Comparison of ENCODE assay signal across 28 mouse cellular contexts in genomic region chr3:127850776-127851646, GRCm38 (mm10). TPM values are rescaled to one million over a fixed set of nuclear protein-coding genes. Genes with fewer than 3 reads are reported as not detected.
DNase-seq lines count a peak whose midpoint lies in the region; ATAC-seq lines count a peak whose summit lies in the region.
"Had no signal": no experiment of that assay in that cellular context is flagged by ENCODE, and none has a peak within 500 bp of the region (broad histone marks: within the 10 kb centered on the region; RNA-seq: fewer than 3 reads in every experiment).

No protein-coding gene starts in this region.

- no peak overlapping the region for H3K4me3 ChIP-seq in intestine, embryonic 16.5 days (ENCODE audit: low read length)
- H3K4me3 ChIP-seq in liver, embryonic 16.5 days (ENCODE audit: low read depth, low read length) = no peak overlapping the region
- H3K4me3 ChIP-seq in hindbrain, embryonic 14.5 days (replicated peaks; ENCODE audit: low read length) = no peak overlapping the region
- H3K4me3 ChIP-seq: embryonic facial prominence, embryonic 10.5 days; embryonic facial prominence, embryonic 15.5 days; forebrain, embryonic 12.5 days; heart, embryonic 12.5 days; hindbrain, embryonic 13.5 days; midbrain, embryonic 15.5 days had no signal

- 46% methylated on average over 9 of the region's 9 CpGs for WGBS in intestine, embryonic 16.5 days
- 63% methylated on average over 9 of the region's 9 CpGs for WGBS in liver, embryonic 16.5 days (ENCODE audit: insufficient replicate concordance)
- 58% methylated on average over 9 of the region's 9 CpGs for WGBS in hindbrain, embryonic 14.5 days

- peak; percentile 87 for ATAC-seq in intestine, embryonic 16.5 days
- no peak for ATAC-seq in liver, embryonic 16.5 days (ENCODE audit: low read depth)
- no peak for ATAC-seq in megakaryocyte progenitor cell, adult 5-6 weeks (replicated peaks; ENCODE audit: poor library complexity)
- ATAC-seq in hindbrain, embryonic 14.5 days (ENCODE audit: low FRiP score) = no peak
- ATAC-seq: forebrain, postnatal 0 days; midbrain, embryonic 15.5 days had no signal

- peak; percentile 14 for DNase-seq in testis, postnatal 10 days (ENCODE audit: low spot score)
- no peak for DNase-seq in testis, postnatal 14 days (ENCODE audit: low spot score)
- peak; percentile 52 for DNase-seq in yolk sac, embryonic 10.5 days (ENCODE audit: low spot score)
- no peak for DNase-seq in c-Kit-positive CD71-positive TER-119-positive erythroid progenitor cells, embryonic 14.5 days (ENCODE audit: low spot score)
- no peak for DNase-seq in hindbrain, embryonic 14.5 days (ENCODE audit: low spot score)
- DNase-seq: adrenal gland, adult 8-10 months; B cell, adult 2 months; cerebellum, adult 8-10 months; cerebellum, postnatal 25 days; forebrain, postnatal 0 days; gastrocnemius, postnatal 14 days; heart, adult 18-20 months; heart, postnatal 4 days; kidney, adult 8-10 months; kidney, postnatal 4 days; layer of hippocampus, postnatal 36 days; lung, postnatal 10 days had no signal

- H3K27me3 ChIP-seq in intestine, embryonic 16.5 days (replicated peaks; ENCODE audit: control insufficient read depth, insufficient read depth, low read length) = no peaks in the 10 kb centered on the region
- H3K27me3 ChIP-seq in liver, embryonic 16.5 days (ENCODE audit: control insufficient read depth, insufficient read depth, low read depth, low read length) = no peaks in the 10 kb centered on the region
- no peaks in the 10 kb centered on the region for H3K27me3 ChIP-seq in hindbrain, embryonic 14.5 days (ENCODE audit: control insufficient read depth, insufficient read depth, low read length)
- H3K27me3 ChIP-seq: embryonic facial prominence, embryonic 15.5 days; forebrain, embryonic 12.5 days; hindbrain, embryonic 13.5 days; midbrain, embryonic 15.5 days had no signal

- H3K4me1 ChIP-seq in intestine, embryonic 16.5 days (ENCODE audit: control insufficient read depth, insufficient read depth, low read length) = peaks cover 6% of the 10 kb centered on the region; the same call in 1 of the 2 replicates
- peaks cover 31% of the 10 kb centered on the region for H3K4me1 ChIP-seq in liver, embryonic 16.5 days (ENCODE audit: control insufficient read depth, low read depth, low read length)
- peaks cover 7% of the 10 kb centered on the region for H3K4me1 ChIP-seq in hindbrain, embryonic 14.5 days (replicated peaks; ENCODE audit: control insufficient read depth, insufficient read depth, low read length)
- H3K4me1 ChIP-seq: midbrain, embryonic 15.5 days had no signal

- H3K9ac ChIP-seq in intestine, embryonic 16.5 days (ENCODE audit: low read depth, low read length) = 0 out of 2 replicates have a peak overlapping the region, but pooled peaks have one; percentile 33
- no peak overlapping the region for H3K9ac ChIP-seq in liver, embryonic 16.5 days (ENCODE audit: low read depth, low read length)
- H3K9ac ChIP-seq in hindbrain, embryonic 14.5 days = no peak overlapping the region
- H3K9ac ChIP-seq: embryonic facial prominence, embryonic 15.5 days; forebrain, embryonic 12.5 days; forebrain, postnatal 0 days; heart, embryonic 12.5 days; hindbrain, embryonic 13.5 days; midbrain, embryonic 15.5 days had no signal

- peak overlapping the region; percentile 39; the same call in 1 of the 2 replicates for H3K4me2 ChIP-seq in intestine, embryonic 16.5 days (ENCODE audit: low read depth, low read length)
- H3K4me2 ChIP-seq in liver, embryonic 16.5 days (ENCODE audit: low read depth, low read length) = no peak overlapping the region
- H3K4me2 ChIP-seq in hindbrain, embryonic 14.5 days (replicated peaks) = no peak overlapping the region
- H3K4me2 ChIP-seq: embryonic facial prominence, embryonic 15.5 days; forebrain, embryonic 12.5 days; heart, embryonic 12.5 days; hindbrain, embryonic 13.5 days; midbrain, embryonic 15.5 days had no signal

- H3K9me3 ChIP-seq in intestine, embryonic 16.5 days (ENCODE audit: control insufficient read depth, low read length) = 0 out of 2 replicates have a peak, but pooled peaks cover 3% of the 10 kb centered on the region
- peaks cover 3% of the 10 kb centered on the region for H3K9me3 ChIP-seq in liver, embryonic 16.5 days (replicated peaks; ENCODE audit: control insufficient read depth, low read length)
- 0 out of 2 replicates have a peak, but pooled peaks cover 4% of the 10 kb centered on the region for H3K9me3 ChIP-seq in hindbrain, embryonic 14.5 days (ENCODE audit: control insufficient read depth, low read length)
- H3K9me3 ChIP-seq: embryonic facial prominence, embryonic 10.5 days; embryonic facial prominence, embryonic 15.5 days; forebrain, embryonic 12.5 days; hindbrain, embryonic 13.5 days; midbrain, embryonic 15.5 days had no signal

- H3K36me3 ChIP-seq in intestine, embryonic 16.5 days (ENCODE audit: control insufficient read depth, insufficient read depth, low read length) = no peaks in the 10 kb centered on the region
- H3K36me3 ChIP-seq in liver, embryonic 16.5 days (ENCODE audit: control insufficient read depth, insufficient read depth) = no peaks in the 10 kb centered on the region
- no peaks in the 10 kb centered on the region for H3K36me3 ChIP-seq in hindbrain, embryonic 14.5 days (replicated peaks; ENCODE audit: control insufficient read depth, insufficient read depth)
- H3K36me3 ChIP-seq: embryonic facial prominence, embryonic 10.5 days; embryonic facial prominence, embryonic 15.5 days; forebrain, embryonic 12.5 days; heart, embryonic 12.5 days; hindbrain, embryonic 13.5 days; midbrain, embryonic 15.5 days had no signal

- H3K27ac ChIP-seq in intestine, embryonic 16.5 days (ENCODE audit: low read length) = peak overlapping the region; percentile 93
- peak overlapping the region; percentile 55 for H3K27ac ChIP-seq in liver, embryonic 16.5 days (ENCODE audit: low read length)
- no peak overlapping the region for H3K27ac ChIP-seq in hindbrain, embryonic 14.5 days
- H3K27ac ChIP-seq: embryonic facial prominence, embryonic 10.5 days; embryonic facial prominence, embryonic 15.5 days; forebrain, embryonic 12.5 days; hindbrain, embryonic 13.5 days; kidney, postnatal 0 days; macrophage; midbrain, embryonic 15.5 days had no signal

RNA-seq across cellular contexts. Expression of gene Ap1ar, which starts 13.7 kb away (rescaled TPM):
- 87.4 and 101 TPM in 2 replicates for polyA plus RNA-seq in intestine, embryonic 16.5 days (2015; fragmentation: Nextera tagmentation; extraction: Ambion mirVana)
- polyA plus RNA-seq in liver, embryonic 16.5 days (2015; fragmentation: Nextera tagmentation; extraction: Ambion mirVana) = 13.1 and 15.4 TPM in 2 replicates
- 60.0 and 69.6 TPM in 2 replicates for total RNA-seq in megakaryocyte progenitor cell, adult 5-6 weeks (2015)
- total RNA-seq in megakaryocyte progenitor cell, adult 5-6 weeks (2017) = 56.3 and 71.7 TPM in 2 replicates
- polyA plus RNA-seq in hindbrain, embryonic 14.5 days (2014; fragmentation: Nextera tagmentation; extraction: Ambion mirVana) = 100.0 and 102 TPM in 2 replicates

RNA-seq across cellular contexts. Expression of gene Fam241a, which starts 45.1 kb away (rescaled TPM):
- polyA plus RNA-seq in intestine, embryonic 16.5 days (2015; fragmentation: Nextera tagmentation; extraction: Ambion mirVana) = 3.0 and 8.9 TPM in 2 replicates
- polyA plus RNA-seq in liver, embryonic 16.5 days (2015; fragmentation: Nextera tagmentation; extraction: Ambion mirVana) = 30.8 and 32.7 TPM in 2 replicates
- 34.4 and 38.7 TPM in 2 replicates for total RNA-seq in megakaryocyte progenitor cell, adult 5-6 weeks (2015)
- 21.0 and 27.7 TPM in 2 replicates for total RNA-seq in megakaryocyte progenitor cell, adult 5-6 weeks (2017)
- 9.9 and 10.4 TPM in 2 replicates for polyA plus RNA-seq in hindbrain, embryonic 14.5 days (2014; fragmentation: Nextera tagmentation; extraction: Ambion mirVana)

Comparison
In these comparisons a context has a peak if more than half of its experiments do, and no peak if none do; other contexts are left out.
1. DNase-seq: peak in testis, postnatal 10 days (single experiment) and yolk sac, embryonic 10.5 days (single experiment); none in testis, postnatal 14 days (single experiment), c-Kit-positive CD71-positive TER-119-positive erythroid progenitor cells, embryonic 14.5 days (single experiment) and hindbrain, embryonic 14.5 days (single experiment).